Mouse (Mus musculus) hindbrain, embryonic 16.5 days (tissue): ENCODE data around the gene Apoc1. TPM values are rescaled to one million over a fixed set of nuclear protein-coding genes. Genes with fewer than 3 reads are reported as not detected.

Source experiments
- polyA plus RNA-seq: library from polyadenylated mRNA; unstranded; fragments of >200 nt; fragmentation: Nextera tagmentation; extraction: Ambion mirVana; gene quantifications from 2 replicates; pipeline ENCODE4 v1.2.1, GENCODE M21; 2015

Apoc1 gene
- polyA plus RNA-seq, 1 experiment from 2014 or later = 3.1 TPM

Other genes with a start within 250 kb of the Apoc1 start
- 13.5 and 15.9 TPM in 2 replicates for gene Mark4, start 233.8 kb downstream of the Apoc1 start, polyA plus RNA-seq
- 0.97 and 1.5 TPM in 2 replicates for gene Exoc3l2, start 229.3 kb downstream of the Apoc1 start, polyA plus RNA-seq
- gene Bloc1s3, start 184.3 kb downstream of the Apoc1 start, polyA plus RNA-seq = 3.5 and 4.2 TPM in 2 replicates
- 36.3 and 37.1 TPM in 2 replicates for gene Trappc6a, start 184.3 kb downstream of the Apoc1 start, polyA plus RNA-seq
- gene Nkpd1, start 174.8 kb downstream of the Apoc1 start, polyA plus RNA-seq = 0.99 and 2.3 TPM in 2 replicates
- gene Ppp1r37, start 129.6 kb downstream of the Apoc1 start, polyA plus RNA-seq = 37.7 and 38.3 TPM in 2 replicates
- gene Zfp296, start 115.4 kb downstream of the Apoc1 start, polyA plus RNA-seq = 0.20 and 0.46 TPM in 2 replicates
- 147 and 162 TPM in 2 replicates for gene Gemin7, start 115.1 kb downstream of the Apoc1 start, polyA plus RNA-seq
- gene Clasrp, start 88.2 kb downstream of the Apoc1 start, polyA plus RNA-seq = 54.1 and 54.4 TPM in 2 replicates
- 6.7 and 6.9 TPM in 2 replicates for gene Relb, start 63.2 kb downstream of the Apoc1 start, polyA plus RNA-seq
- gene Clptm1, start 27.6 kb downstream of the Apoc1 start, polyA plus RNA-seq = 138 and 140 TPM in 2 replicates
- gene Apoc2, start 14.7 kb downstream of the Apoc1 start, polyA plus RNA-seq = not detected in 2 replicates
- gene Gm44805, start 11.2 kb downstream of the Apoc1 start, polyA plus RNA-seq = not detected in 2 replicates
- not detected in 2 replicates for gene Apoc4, start 11.2 kb downstream of the Apoc1 start, polyA plus RNA-seq
- 849 and 1,414 TPM in 2 replicates for gene Apoe, start 6.5 kb upstream of the Apoc1 start, polyA plus RNA-seq
- 134 and 135 TPM in 2 replicates for gene Tomm40, start 22.8 kb upstream of the Apoc1 start, polyA plus RNA-seq
- gene Nectin2, start 57.8 kb upstream of the Apoc1 start, polyA plus RNA-seq = 57.7 and 59.7 TPM in 2 replicates
- 24.4 and 24.6 TPM in 2 replicates for gene Bcam, start 78.4 kb upstream of the Apoc1 start, polyA plus RNA-seq
- gene Cblc, start 104.1 kb upstream of the Apoc1 start, polyA plus RNA-seq = 0.34 and 0.41 TPM in 2 replicates
- 0.70 and 1.2 TPM in 2 replicates for gene Bcl3, start 130.1 kb upstream of the Apoc1 start, polyA plus RNA-seq
- gene Gm19345, start 159.3 kb upstream of the Apoc1 start, polyA plus RNA-seq = 19.3 and 22.9 TPM in 2 replicates
- gene Ceacam16, start 168.6 kb upstream of the Apoc1 start, polyA plus RNA-seq = 1.4 and 2.0 TPM in 2 replicates
- not detected in 2 replicates for gene Ceacam19, start 195.3 kb upstream of the Apoc1 start, polyA plus RNA-seq
- 9.6 and 10.8 TPM in 2 replicates for gene Pvr, start 228.5 kb upstream of the Apoc1 start, polyA plus RNA-seq